Mouse (Mus musculus) thymus, adult 18-20 months (tissue): ENCODE data around the gene Zmiz2.
"Not testable (repeated sequence)": the region's sequence is repeated elsewhere in the genome, so short reads cannot be mapped to it uniquely, and the experiment has no call there.

Experiments used
- DNase-seq, 2 experiments: peaks; one replicate each; pipeline ENCODE4 v3.0.0; 2022; ENCODE audit warnings: mixed read lengths in 2 of 2

Gene Zmiz2

DNA sequence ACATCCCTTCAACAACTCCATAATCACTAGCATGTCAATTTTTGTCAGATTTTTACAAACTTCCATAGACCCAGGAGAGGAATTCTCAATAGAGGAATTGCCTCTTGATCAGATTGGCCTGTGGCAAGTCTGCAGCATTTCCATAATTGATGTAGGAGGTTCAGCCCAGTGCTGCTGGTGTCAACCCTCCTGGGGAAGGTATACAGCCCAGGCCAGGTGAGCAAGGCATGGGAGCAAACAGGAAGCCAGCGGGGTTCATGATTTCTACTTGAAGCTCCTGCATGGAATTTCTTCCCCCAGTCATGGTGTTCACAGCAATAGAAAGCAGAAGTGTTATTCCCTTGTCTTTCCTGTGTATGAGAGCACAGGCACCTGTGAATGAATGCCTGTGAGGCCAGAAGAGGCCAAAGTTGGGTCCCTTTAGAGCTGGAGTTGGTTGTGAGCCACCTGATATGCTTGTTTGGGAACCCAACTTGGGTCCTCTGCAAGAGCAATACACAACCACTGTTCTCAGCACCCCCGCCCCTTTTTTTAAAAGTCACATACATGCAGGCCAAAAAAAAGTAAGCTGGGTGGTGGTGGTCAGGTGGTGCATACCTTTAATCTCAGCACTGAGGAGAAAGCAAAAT, 32.0 kb downstream of the Zmiz2 start:
- no peak for DNase-seq

- no peak for DNase-seq
Observed at GRCm38 (mm10) chr11:6430186-6430585, 41.3 kb downstream of the Zmiz2 start.

- DNase-seq: peak; percentile 41
Observed at GRCm38 (mm10) chr11:6436442-6436841, 47.6 kb downstream of the Zmiz2 start.

- DNase-seq: no peak
Observed at GRCm38 (mm10) chr11:6437667-6438066, 48.8 kb downstream of the Zmiz2 start.

DNA sequence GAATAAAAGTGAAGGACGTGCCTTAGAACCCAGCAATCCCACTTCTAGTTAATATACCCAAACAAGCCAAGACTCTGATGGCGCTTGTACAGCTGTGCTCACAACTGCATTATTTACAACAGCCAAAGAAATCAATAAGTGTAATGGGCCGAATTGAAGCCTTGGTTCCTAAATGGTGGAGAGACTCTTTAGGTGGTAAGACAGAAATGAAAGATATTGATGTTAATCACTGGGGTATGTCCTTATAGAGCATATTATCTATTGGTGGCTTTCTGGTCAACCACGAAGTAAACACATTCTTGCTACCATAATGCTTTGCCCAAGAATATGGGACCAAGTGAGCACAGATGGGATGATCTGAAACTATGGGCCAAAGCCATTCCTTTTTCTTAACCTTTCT, 51.3 kb downstream of the Zmiz2 start:
- DNase-seq: no peak

GRCm38 (mm10) chr11:6442566-6442965, 53.7 kb downstream of the Zmiz2 start:
- no peak for DNase-seq

- DNase-seq: no peak
Observed at GRCm38 (mm10) chr11:6443102-6443501, 54.2 kb downstream of the Zmiz2 start.

DNA sequence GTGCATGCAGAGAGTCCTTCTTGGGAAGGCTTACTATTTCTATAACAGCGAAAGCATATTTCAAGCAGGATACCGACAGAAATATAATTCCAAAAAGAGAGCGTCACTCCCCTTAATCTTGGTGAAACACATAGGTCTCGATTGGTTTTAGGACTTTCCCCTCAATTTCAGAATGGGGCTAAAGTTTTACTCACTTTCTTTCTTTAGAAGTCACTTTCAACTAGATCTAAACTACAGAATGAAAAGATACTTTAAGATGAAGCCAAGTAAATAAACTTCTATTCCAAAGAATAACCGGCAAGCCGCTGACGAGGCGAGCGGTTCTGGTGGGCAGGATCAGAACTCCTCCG, 54.8 kb downstream of the Zmiz2 start:
- DNase-seq: no peak

DNA sequence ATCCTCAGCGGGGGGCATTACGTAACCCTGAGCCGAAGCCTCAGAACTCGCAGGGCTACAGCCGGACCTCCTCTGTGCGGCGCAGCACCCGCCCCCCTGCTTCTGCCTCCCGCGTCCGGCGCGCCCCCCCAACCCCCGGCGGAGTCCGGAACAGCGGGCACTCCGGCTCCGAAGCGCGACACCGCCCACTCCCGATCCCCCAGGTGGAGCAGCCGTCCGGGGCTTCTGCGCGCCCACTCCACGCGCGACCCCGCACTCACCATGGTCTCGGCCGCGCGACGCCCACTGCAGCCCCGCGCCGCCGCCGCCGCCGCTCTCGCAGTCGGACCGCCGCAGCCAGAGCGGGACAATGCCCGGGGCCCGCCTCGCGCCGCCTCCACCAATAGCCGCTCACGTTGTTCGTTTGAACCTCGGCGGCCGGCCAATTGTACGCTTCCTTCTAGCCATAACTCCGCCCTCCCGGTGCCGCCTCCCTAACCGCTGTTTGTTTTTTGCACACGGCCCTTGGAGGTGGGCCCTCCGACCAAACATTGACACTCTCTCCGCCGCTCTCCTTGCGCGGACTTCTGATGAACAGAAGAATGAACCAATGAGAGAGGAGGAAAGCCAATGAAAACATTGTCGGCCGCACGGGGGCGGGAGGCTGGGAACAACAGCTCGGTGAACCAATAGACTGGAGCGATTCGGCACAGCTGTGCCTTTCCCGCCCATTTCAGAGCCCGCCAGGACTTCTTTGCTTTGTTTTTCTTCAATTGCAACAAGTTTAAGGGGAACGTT, 55.4 kb downstream of the Zmiz2 start, which contains the start of gene H2afv:
TSS of gene H2afv (minus strand) at position 367 of the 777 bp plus-strand sequence.
- DNase-seq: peak; percentile 97 to 99

DNA sequence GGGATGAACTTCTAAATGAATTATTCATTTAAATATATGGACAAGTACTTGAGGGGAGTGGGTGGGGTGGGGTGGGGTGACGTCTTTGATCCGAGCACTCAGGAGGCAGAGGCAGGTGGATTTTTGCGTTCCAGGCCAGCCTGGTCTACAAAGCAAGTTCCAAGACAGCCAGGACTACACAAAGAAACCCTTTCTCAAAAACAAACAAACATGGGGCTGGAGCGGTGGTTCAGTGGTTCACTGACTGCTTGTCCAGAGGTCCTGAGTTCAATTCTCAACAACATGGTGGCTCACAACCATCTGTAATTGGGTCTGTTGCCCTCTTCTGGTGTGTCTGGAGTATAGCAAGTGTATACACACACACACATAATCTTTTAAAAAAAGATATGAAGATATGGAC, 56.6 kb downstream of the Zmiz2 start:
- no peak for DNase-seq

DNA sequence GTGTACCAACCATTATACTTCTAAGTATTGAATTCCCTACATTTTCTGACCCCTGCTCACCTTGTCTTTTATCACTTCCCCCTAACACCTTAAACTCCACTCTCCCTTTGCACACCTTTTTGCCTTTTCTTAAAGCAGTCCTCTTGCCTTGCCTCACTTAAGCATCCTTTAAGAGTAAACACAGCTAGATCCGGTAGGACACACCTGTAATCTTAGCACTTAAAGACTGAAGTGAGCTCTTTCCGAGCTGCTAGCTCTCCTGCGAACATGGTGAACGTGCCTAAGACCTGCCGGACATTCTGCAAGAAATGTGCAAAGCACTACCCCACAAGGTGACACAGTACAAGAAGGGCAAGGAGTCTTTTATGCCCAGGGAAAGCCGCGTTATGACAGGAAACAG, 57.1 kb downstream of the Zmiz2 start:
- DNase-seq: no peak

DNA sequence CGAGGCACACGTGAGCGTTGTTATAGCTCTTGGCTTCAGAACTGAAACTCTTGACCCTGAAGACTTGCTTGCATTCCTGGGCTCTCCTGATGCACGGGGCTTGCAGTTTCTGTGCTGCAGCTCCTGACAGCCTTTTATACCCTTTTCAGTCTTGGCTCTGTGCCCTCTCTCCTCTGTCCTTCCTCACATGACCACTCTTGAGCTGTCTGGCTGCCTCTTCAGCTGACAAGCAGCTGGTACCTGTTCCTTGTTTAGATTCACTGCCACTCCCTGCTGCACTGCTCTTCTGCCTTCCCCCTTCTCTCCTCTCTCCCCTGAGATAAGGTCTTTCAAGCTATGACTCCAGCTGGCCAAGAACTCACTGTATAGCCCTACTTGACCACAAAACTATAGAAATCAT, 58.6 kb downstream of the Zmiz2 start:
- DNase-seq: no peak

GRCm38 (mm10) chr11:6448155-6448554, 59.3 kb downstream of the Zmiz2 start:
- DNase-seq: not testable (repeated sequence)
